In the genomic region with DNA sequence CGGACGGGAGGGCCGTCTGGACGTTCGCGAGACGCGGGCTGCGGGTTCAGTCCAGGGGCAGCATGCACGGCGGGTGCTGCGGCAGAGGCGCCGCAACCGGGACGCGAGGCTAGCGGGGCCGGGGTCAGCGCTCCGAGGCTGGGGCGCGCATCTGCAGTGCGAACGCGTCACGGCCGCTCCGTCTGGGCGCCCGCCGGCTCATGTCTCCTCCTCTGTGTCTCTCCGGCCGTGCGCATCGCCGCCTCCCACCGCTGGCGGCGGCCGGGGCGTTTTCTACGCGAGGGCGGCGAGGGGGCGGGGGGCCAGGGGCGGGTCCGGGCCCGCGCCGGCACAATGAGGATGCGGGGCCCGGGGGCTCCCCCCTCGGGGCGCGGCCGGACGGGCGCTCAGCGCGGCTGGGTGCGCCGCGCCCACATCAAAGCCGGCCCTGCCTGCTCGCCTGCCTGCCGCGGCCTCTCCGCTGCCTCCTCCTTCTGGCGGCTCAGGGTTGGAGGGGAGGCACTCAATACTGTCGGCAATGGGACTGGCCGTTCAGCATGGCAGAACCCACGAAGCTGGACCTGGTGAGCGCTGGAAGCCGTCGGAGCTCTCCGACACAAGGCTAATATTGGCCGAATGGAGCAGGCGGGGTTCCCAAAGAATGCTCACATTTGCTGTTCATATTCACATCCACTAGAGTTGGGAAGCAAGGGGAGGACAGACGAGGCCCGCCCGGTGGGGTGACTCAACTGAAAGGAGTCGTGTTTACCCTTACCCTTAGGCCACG, we compare ENCODE assay signal across 9 mouse cellular contexts. TPM values are rescaled to one million over a fixed set of nuclear protein-coding genes. Genes with fewer than 3 reads are reported as not detected.
A peak's percentile ranks its signal among the peaks of the same experiment; 100 is the strongest.
DNase-seq lines count a peak whose midpoint lies in the region; ATAC-seq and TF ChIP-seq lines count a peak whose summit lies in the region.
"Had no signal": no experiment of that assay in that cellular context is flagged by ENCODE, and none has a peak within 500 bp of the region (broad histone marks: within the 10 kb centered on the region; RNA-seq: fewer than 3 reads in every experiment).

No protein-coding gene starts in this region.

- peak overlapping the region; percentile 69 for H3K9ac ChIP-seq in embryonic facial prominence, embryonic 14.5 days (ENCODE audit: low read depth, low read length)
- H3K9ac ChIP-seq in heart, embryonic 16.5 days (ENCODE audit: low read length) = peak overlapping the region; percentile 83

- DNase-seq in ovary, adult 18-20 months (ENCODE audit: low spot score) = peak; percentile 25
- DNase-seq in ovary, postnatal 10 days (ENCODE audit: low spot score) = no peak
- DNase-seq in embryonic facial prominence, embryonic 14.5 days (ENCODE audit: low spot score) = peak; percentile 74
- DNase-seq in kidney, postnatal 25 days = peak; percentile 24 to 70
- DNase-seq in right cerebral cortex, adult 18-20 months = no peak

- peaks cover 8% of the 10 kb centered on the region; the same call in 1 of the 2 replicates for H3K27me3 ChIP-seq in embryonic facial prominence, embryonic 14.5 days (replicated peaks; ENCODE audit: control insufficient read depth, insufficient read depth, low read length)
- H3K27me3 ChIP-seq in heart, embryonic 16.5 days (ENCODE audit: control insufficient read depth, insufficient read depth, low read length) = no peaks in the 10 kb centered on the region; the same call in 1 of the 2 replicates
- H3K27me3 ChIP-seq in small intestine, adult 2 months (ENCODE audit: control insufficient read depth, insufficient read depth, low read length) = peaks cover 22% of the 10 kb centered on the region

- H3K4me3 ChIP-seq in embryonic facial prominence, embryonic 14.5 days (ENCODE audit: low read depth, low read length) = peak overlapping the region; percentile 67
- H3K4me3 ChIP-seq in heart, embryonic 16.5 days (ENCODE audit: low read length) = peak overlapping the region; percentile 75
- peak overlapping the region; percentile 64 for H3K4me3 ChIP-seq in small intestine, adult 2 months (ENCODE audit: low read depth, low read length)

- peak; percentile 54 for ATAC-seq in embryonic facial prominence, embryonic 14.5 days (ENCODE audit: low read depth)
- peak; percentile 29 for ATAC-seq in heart, embryonic 16.5 days (replicated peaks; ENCODE audit: extremely low read depth, insufficient read depth, low FRiP score)
- peak; percentile 39 for ATAC-seq in megakaryocyte, adult 5-6 weeks (ENCODE audit: poor library complexity, severe bottlenecking)

- WGBS in embryonic facial prominence, embryonic 14.5 days = 0% methylated on average over 14 of the region's 85 CpGs
- under 1% methylated on average over 60 of the region's 85 CpGs for WGBS in heart, embryonic 16.5 days
- WGBS in small intestine, adult 2 months = under 1% methylated on average over 83 of the region's 85 CpGs

- H3K27ac ChIP-seq in embryonic facial prominence, embryonic 14.5 days (replicated peaks; ENCODE audit: low read depth, low read length) = peak overlapping the region; percentile 75
- peak overlapping the region; percentile 98 for H3K27ac ChIP-seq in heart, embryonic 16.5 days (ENCODE audit: low read length)
- H3K27ac ChIP-seq in small intestine, adult 2 months (ENCODE audit: insufficient read depth, low read depth, low read length) = no peak overlapping the region

- TF ChIP-seq CTCF in small intestine, adult 2 months (IDR thresholded peaks at IDR 0.05; ENCODE audit: extremely low read depth, insufficient read length, insufficient replicate concordance, low read depth, low read length) = no peak

- peaks cover 33% of the 10 kb centered on the region for H3K4me1 ChIP-seq in embryonic facial prominence, embryonic 14.5 days (ENCODE audit: control insufficient read depth, insufficient read depth, low read length)
- peaks cover 36% of the 10 kb centered on the region for H3K4me1 ChIP-seq in heart, embryonic 16.5 days (ENCODE audit: control insufficient read depth, insufficient read depth, low read length)
- peaks cover 7% of the 10 kb centered on the region for H3K4me1 ChIP-seq in small intestine, adult 2 months (ENCODE audit: control insufficient read depth, insufficient read depth, insufficient read length, low read length)

- peaks cover 34% of the 10 kb centered on the region for H3K36me3 ChIP-seq in embryonic facial prominence, embryonic 14.5 days (ENCODE audit: control insufficient read depth, insufficient read depth, low read length)
- peaks cover 16% of the 10 kb centered on the region for H3K36me3 ChIP-seq in heart, embryonic 16.5 days (ENCODE audit: control insufficient read depth, insufficient read depth)
- H3K36me3 ChIP-seq in small intestine, adult 2 months (ENCODE audit: control insufficient read depth, insufficient read depth, low read length) = peaks cover 12% of the 10 kb centered on the region

- no peaks in the 10 kb centered on the region for H3K9me3 ChIP-seq in embryonic facial prominence, embryonic 14.5 days (ENCODE audit: control insufficient read depth, low read length)
- no peaks in the 10 kb centered on the region for H3K9me3 ChIP-seq in heart, embryonic 16.5 days (replicated peaks; ENCODE audit: control insufficient read depth, low read length)

- peak overlapping the region; percentile 94 for H3K4me2 ChIP-seq in embryonic facial prominence, embryonic 14.5 days (ENCODE audit: low read depth, low read length)
- H3K4me2 ChIP-seq in heart, embryonic 16.5 days (ENCODE audit: low read depth, low read length) = peak overlapping the region; percentile 94

- no peak for TF ChIP-seq POLR2A in small intestine, adult 2 months (IDR thresholded peaks at IDR 0.05; ENCODE audit: low read depth, low read length)

RNA-seq across cellular contexts. Expression of gene Fgf18, which starts 0.6 kb away (rescaled TPM):
- 15.3 and 16.0 TPM in 2 replicates for polyA plus RNA-seq in embryonic facial prominence, embryonic 14.5 days (2014; fragmentation: Nextera tagmentation; extraction: Ambion mirVana)
- polyA plus RNA-seq in heart, embryonic 16.5 days (2015; fragmentation: Nextera tagmentation; extraction: Ambion mirVana) = 9.2 and 11.5 TPM in 2 replicates
- not detected in 2 replicates for total RNA-seq in megakaryocyte, adult 5-6 weeks (2015)
- total RNA-seq in megakaryocyte, adult 5-6 weeks (2017) = not detected in 2 replicates
- 0.09 TPM in 1 of 2 replicates, not detected in the other for polyA plus RNA-seq in small intestine, adult 2 months (2012; rRNA removed)

RNA-seq across cellular contexts. Expression of gene Npm1, which starts 15.3 kb away (rescaled TPM):
- polyA plus RNA-seq in embryonic facial prominence, embryonic 14.5 days (2014; fragmentation: Nextera tagmentation; extraction: Ambion mirVana) = 1,018 and 1,100 TPM in 2 replicates
- 424 and 467 TPM in 2 replicates for polyA plus RNA-seq in heart, embryonic 16.5 days (2015; fragmentation: Nextera tagmentation; extraction: Ambion mirVana)
- 717 and 796 TPM in 2 replicates for total RNA-seq in megakaryocyte, adult 5-6 weeks (2015)
- 1,083 and 1,097 TPM in 2 replicates for total RNA-seq in megakaryocyte, adult 5-6 weeks (2017)
- polyA plus RNA-seq in small intestine, adult 2 months (2012; rRNA removed) = 7.1 and 18.2 TPM in 2 replicates

RNA-seq across cellular contexts. Expression of gene Tlx3, which starts 55.6 kb away (rescaled TPM):
- polyA plus RNA-seq in embryonic facial prominence, embryonic 14.5 days (2014; fragmentation: Nextera tagmentation; extraction: Ambion mirVana) = 1.8 and 1.9 TPM in 2 replicates
- polyA plus RNA-seq in heart, embryonic 16.5 days (2015; fragmentation: Nextera tagmentation; extraction: Ambion mirVana) = not detected in 2 replicates
- not detected in 2 replicates for total RNA-seq in megakaryocyte, adult 5-6 weeks (2015)
- total RNA-seq in megakaryocyte, adult 5-6 weeks (2017) = not detected in 2 replicates
- 0.05 TPM in 1 of 2 replicates, not detected in the other for polyA plus RNA-seq in small intestine, adult 2 months (2012; rRNA removed)
- total RNA-seq: left cerebral cortex, adult 18-20 months had no signal

Comparison
In these comparisons a context has a peak if more than half of its experiments do, and no peak if none do; other contexts are left out.
1. DNase-seq: peak in ovary, adult 18-20 months (single experiment), embryonic facial prominence, embryonic 14.5 days (single experiment) and kidney, postnatal 25 days (2 of 2); none in ovary, postnatal 10 days (single experiment) and right cerebral cortex, adult 18-20 months (single experiment).
2. RNA of gene Npm1, which starts 15.3 kb away (polyA plus RNA-seq): 1,018 to 1,100 TPM in embryonic facial prominence, embryonic 14.5 days and 424 to 467 TPM in heart, embryonic 16.5 days; 7.1 to 18.2 TPM in small intestine, adult 2 months; every median in the first group is over 10 times any median in the second.
3. Peak in every context shown above with its lines, with median percentiles within 50 percentile points of each other: ATAC-seq and H3K4me3 ChIP-seq.